Mouse (Mus musculus) lung, adult 2 months (tissue): ENCODE measurements at regions not wholly inside any gene's neighbourhood (a gene's known extent, or its start where the extent isn't known, plus 50 kb on each side); places are given as distances from the start of the nearest gene placed in this dataset.

Experiments used
- CTCF ChIP-seq: fragments of 200-500 bp; IDR thresholded peaks from 2 replicates; pipeline ENCODE4 v1.5.1; 2011; ENCODE audit warnings: mild to moderate bottlenecking, low read length, control low read depth; ENCODE audit not compliant: insufficient read depth
- POLR2A ChIP-seq: fragments of 200-500 bp; IDR thresholded peaks from 2 replicates; pipeline ENCODE4 v1.6.1; 2011; ENCODE audit warnings: low read depth, mild to moderate bottlenecking, control low read depth, low read length, borderline replicate concordance; ENCODE audit errors: extremely low read depth

GRCm38 (mm10) chr13:101965537-101965936 is 197.5 kb upstream of the Pik3r1 start:
- TF ChIP-seq POLR2A, result no peak
- no peak for TF ChIP-seq CTCF
